Mouse (Mus musculus) heart, postnatal 0 days (tissue): Measurements from ENCODE around the gene Grin2c.

Source experiments
- CTCF ChIP-seq: IDR thresholded peaks from 2 replicates; pipeline ENCODE4 v1.5.1; 2016; ENCODE audit warnings: antibody characterized with exemption, control low read depth, low read depth
- EP300 ChIP-seq: IDR thresholded peaks from 2 replicates; pipeline ENCODE4 v1.6.1; 2016; ENCODE audit warnings: antibody characterized with exemption, low read depth

- no peak for TF ChIP-seq CTCF
- TF ChIP-seq EP300 = no peak
These were observed 23.9 kb upstream of the Grin2c start for GRCm38 (mm10) chr11:115290919-115291318.
